Mouse (Mus musculus): Measurements from ENCODE around the gene Ccdc14. TPM values are rescaled to one million over a fixed set of nuclear protein-coding genes. Genes with fewer than 3 reads are reported as not detected.
"Not testable (repeated sequence)": the region's sequence is repeated elsewhere in the genome, so short reads cannot be mapped to it uniquely, and the experiment has no call there.

Gene Ccdc14
- polyA plus RNA-seq (2012; rRNA removed) = 1.6 and 1.7 TPM in 2 replicates

DNA sequence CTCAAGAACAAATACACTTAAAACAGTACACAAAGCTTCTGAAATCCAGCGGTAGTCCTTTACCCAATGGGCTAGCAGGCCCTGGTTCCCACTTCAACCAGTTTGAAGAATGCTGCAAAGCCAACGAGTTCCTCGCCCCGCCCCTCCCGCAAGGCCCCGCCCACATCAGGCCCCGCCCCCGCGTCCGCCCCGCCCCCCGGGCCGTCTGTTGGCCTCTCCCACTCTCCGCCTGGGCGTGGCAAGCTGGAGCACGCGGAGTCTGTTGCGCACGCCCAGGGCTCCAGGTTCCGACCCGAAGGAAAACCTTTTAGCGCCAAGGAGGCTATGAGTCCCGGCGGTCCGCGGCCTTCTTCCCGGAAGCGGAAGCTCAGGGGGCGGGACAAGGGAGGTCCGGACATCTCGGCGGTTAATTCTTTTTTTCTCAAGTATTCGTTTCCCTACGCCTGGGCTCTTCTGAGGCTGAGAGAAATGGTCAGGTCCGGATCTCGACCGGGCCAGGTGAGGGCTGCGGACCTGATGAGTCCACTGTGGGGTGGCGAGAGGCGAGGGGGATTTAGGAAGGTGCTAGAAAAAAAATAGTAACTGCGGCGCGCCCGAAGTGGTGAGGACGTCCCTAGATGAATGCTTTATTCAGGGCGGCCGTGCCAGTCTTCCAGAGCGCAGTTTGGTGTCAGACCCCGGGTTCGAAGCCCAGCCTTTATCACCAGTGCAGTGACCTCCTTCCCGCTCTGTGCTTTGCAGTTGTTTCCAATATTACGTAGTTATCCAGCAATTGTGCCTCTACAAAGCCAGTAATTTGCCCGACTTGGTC is at the start of gene Ccdc14:
Ccdc14 (plus strand) TSS at position 283 of the 811 bp plus-strand sequence.
- DNase-seq (ENCODE audit: low read depth) = no peak

DNA sequence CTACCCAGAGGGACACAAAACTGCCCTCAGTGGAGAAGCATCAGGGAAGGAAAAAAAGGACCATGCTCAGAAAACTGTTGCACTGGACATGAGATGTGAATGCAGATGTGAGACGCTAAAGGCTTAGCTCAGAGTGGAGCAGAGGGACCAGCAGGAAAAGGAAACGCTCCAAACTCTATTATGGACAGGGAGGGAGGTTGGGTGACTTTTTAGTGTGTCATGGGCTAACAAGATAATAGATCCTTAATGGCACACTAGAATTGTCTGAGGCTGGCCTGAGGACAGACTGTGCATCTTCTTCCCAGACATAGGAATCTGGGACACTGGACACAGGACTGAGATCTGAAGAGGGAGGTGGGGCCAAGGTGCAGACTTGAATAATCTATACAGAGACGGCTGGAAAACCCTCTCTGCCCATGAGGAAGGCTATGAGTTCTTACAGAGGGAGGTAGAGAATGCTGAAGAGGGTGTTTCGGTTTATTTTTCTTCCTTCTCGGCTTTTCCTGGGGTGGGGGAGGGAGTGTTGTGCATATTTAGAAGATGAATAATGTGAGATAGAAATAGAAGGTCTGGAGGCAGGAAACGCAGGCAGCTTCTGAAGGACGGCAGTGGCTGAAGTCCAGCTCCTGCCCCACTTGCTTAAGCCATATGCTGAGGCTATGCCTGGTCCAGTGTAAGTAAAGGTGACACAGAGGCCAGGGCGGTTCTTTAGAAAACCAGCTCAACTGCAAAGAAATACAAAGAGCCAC is 46.7 kb upstream of the Ccdc14 start:
- no peak for DNase-seq (ENCODE audit: low read depth)

DNA sequence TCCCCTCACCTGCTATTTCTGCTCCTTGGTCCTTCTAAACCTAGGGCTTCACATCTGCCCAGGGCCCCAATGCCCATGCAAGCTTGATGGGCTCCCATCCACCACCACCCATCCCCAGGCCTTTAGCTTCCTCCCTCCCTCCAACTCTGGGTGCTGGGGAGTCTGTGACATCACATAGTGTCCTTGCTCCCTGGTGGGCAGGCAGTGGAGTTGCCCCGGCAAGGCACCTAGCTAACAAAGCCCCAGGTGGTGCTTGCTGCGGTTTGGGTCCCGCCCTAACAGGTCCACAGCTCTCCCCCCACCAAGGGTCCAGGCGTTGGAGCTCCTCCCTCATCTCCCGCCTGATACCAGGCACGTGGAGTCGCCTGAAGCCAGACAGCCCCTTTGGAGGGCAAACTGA is 40.8 kb upstream of the Ccdc14 start, which contains the start of gene Ropn1:
Ropn1 (plus strand) TSS at position 301 of the 400 bp plus-strand sequence.
- DNase-seq (ENCODE audit: low read depth) = no peak

DNA sequence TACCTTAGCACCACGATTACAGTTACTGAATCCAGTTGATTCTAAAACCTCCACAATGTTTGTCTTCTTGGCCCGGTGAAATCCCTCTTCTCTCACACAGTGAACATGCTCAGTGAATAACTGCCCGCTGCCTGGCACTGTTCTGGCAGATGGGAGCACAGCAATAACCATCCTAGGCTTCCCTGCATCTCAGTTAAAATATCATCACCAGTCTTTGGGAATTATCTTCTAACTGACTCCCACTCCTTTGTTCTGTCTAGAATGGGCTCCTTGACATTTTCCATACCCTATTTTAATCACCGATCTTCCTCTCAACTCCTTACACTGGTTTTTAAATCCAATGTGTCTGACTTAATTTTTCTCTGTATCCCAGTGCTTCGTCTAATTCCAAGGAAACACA is 37.4 kb upstream of the Ccdc14 start:
- DNase-seq (ENCODE audit: low read depth) = no peak

DNA sequence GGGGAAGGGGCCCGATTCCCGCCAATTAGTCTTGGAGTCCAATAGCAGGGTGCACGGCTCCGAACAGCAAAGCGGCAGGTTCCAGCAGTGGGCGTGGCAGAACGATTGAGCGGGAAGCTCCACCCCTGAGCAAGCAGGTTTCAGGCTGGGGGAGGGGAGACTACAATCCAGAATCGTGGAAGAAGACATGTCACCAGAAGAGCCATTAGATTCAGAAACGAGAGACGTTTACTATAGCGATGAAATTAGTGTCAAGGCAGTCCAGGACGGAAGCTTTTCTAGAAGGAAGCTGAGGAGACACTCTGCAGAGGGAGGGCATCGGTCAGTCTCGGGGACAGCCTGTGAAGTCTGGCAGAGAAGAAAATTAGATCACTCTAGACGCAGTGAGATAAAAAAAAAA is 32.9 kb upstream of the Ccdc14 start:
- DNase-seq (ENCODE audit: low read depth) = not testable (repeated sequence)

DNA sequence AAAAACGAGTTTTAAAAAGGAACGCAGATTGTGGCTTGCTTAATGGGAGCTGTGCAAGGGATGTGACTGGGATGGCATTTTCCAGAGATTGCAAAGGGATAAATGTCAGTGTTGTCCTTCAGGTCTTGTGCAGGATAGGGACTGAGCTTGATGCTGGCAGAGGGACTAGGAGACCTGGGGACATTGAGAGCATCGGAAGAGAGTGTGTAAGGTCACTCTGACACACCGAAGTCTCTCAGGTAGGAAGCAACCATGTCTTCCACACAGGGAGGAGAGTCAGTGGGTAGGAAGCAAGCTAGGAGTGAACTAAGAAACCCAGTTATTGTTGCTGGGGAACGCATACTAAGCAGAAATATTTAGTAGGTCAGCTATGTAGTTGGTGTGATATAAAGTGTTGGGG is 32.4 kb upstream of the Ccdc14 start:
- no peak for DNase-seq (ENCODE audit: low read depth)

DNA sequence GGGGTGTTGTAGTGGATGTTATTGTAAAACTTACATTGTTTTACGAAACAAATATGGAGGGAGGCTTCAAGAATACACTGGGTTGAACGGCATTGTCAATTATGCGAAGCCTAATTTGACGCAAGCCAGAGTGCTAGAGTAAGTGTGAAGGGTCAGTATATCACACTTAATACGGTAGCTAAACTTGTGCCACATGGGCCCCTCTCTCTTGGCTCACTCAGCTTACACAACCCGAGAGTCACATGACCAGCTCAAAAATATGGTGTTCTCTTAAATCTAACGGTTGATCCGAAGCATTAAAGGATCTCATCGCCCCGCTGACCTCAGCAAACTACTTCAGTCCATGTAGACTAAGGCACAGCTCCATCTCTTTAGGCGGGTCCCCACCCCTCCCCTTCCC is 32.0 kb upstream of the Ccdc14 start:
- no peak for DNase-seq (ENCODE audit: low read depth)

DNA sequence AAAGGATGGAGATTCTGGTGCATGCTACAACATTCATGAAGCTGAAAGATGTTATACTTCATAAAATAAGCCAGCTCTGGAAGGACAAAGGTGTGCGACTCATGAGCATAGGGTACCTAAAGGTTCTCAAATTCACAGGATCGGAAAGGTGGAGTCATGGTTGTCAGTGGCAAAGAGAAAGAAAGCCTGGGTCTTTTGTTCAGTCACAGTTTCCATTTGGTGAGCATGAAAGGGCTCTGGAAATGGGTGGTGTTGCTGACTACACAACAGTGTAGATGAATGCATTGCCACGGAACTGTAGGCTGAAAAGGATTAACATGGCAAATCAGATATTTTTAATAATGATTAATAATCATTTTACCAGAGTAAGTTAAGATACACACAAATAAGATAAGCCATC is 25.9 kb upstream of the Ccdc14 start:
- no peak for DNase-seq (ENCODE audit: low read depth)

DNA sequence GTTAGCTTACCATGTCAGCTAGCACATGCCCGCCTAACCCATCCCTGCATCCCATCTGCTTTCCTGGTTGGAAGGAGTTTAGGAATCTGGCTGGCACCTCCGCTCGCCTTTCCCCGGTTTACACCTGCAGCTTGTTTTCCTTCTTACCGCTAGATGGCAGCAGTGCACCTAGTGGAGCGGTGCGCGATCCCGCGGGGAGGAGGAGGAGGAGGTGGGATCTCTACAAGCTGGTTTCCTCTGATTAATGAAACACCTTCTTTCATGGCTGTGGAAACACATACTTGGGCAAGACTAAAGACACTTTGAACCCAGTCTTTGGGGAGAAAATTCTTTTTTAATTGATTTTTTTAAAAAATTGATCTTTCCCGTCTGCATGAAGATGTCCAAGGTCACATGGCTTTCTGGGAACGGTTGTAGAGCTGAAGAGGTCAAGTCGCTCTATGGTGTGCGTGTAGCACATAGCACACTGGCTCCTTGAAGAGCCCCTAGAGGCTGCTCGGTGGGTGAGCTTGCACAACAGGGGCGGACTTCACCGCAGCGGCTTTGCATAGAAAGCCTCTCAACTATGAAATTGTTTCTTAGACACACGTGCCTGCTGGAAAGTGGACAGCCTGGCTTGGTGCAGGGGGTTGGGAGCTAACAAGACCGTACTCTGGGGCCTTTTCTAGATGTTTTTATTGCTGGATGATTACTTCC is 23.2 kb upstream of the Ccdc14 start:
- no peak for DNase-seq (ENCODE audit: low read depth)

DNA sequence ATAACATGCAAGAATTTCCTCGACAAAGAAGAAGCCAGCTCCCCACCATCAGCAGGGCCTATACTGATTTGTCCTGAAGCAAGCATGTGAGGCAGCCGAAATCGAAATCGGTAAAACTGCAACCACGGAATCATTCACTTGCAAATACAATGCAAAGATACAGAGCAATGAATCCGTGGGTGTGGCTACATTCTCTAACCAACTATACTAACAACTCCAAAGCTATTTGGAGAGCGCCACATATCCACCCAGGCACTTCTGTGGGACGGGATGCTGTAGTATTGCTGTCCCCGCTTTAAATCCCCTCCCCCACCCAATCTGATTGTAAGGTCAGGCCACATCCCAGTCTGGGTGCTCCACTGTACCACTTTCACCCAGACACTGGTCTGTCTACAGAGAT is 22.1 kb upstream of the Ccdc14 start:
- DNase-seq (ENCODE audit: low read depth) = no peak

DNA sequence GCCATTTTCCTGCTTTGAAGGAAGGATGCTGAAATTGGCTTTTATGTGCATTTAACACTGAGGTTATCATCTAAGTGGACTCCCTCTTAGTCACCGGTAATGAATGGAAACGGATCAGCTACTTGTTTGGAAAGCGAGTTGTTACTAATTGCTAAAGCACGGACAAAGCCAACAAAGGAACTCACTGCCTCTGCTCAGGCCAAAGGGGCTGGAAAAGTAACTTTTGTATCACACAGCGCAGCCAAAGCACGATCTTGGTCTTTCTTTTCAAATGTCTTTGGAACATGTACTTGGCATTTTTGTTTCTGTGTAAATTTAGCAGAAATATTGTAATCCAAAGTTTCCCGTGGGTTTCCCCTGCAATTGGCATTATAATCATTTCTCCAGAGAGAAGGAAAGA is 18.4 kb upstream of the Ccdc14 start:
- DNase-seq (ENCODE audit: low read depth) = no peak

DNA sequence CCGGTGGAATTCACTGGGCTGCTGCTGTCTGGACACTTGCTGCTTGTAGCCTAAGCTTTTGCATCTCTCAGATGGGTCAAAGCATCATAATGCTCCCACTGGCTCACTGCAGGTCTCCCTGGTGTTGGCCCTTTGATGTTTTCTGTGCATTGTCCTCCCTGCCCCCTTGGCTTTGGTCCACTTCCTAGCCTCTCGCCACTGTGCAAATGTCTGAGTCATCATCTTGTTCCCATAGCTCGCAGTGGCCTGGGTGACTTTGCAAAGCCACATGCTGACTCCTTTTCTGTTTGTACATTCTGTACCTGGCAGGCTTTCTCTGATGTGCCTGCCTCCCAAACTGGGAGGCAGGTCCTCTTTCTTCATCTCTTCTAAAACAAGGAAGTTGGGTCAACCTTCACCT is 17.6 kb upstream of the Ccdc14 start:
- no peak for DNase-seq (ENCODE audit: low read depth)

DNA sequence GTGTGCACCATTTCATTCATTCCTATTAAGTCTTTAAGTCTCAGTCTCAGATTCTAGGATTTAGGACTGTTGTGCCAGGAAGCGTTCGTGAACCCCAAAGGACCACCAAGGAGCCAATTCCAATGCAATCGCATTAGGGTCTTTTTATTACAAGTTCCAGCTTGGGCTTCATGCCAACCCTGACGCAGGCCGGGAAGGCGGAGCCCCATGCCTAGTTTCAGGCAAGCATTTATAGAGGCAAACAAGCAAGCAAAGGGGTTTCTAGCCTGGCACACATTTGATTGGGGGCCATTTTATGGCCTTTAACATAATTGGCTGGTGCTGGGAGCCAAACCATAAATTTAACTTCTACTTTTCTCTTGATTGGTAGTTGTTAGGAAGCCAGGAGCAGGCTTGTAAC is 16.1 kb upstream of the Ccdc14 start:
- DNase-seq (ENCODE audit: low read depth) = no peak

DNA sequence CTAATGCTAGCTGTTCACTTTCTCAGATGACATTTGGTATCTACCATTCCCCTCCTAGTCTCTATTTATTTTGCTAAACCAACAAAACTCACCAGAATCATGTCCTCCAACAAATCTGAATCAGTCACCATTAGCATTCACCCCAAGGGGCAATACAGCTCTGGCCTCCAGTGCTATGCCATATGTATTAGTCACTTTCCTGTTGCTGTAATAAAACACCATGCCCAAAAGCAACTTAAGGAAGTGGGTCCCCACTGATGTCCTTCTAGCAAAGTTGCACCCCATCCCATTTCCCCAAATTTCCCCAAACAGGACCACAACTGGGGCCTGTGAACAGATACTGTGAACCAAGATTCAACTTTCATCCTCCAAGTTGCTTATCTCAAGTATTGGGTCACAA is 8.6 kb upstream of the Ccdc14 start:
- no peak for DNase-seq (ENCODE audit: low read depth)

DNA sequence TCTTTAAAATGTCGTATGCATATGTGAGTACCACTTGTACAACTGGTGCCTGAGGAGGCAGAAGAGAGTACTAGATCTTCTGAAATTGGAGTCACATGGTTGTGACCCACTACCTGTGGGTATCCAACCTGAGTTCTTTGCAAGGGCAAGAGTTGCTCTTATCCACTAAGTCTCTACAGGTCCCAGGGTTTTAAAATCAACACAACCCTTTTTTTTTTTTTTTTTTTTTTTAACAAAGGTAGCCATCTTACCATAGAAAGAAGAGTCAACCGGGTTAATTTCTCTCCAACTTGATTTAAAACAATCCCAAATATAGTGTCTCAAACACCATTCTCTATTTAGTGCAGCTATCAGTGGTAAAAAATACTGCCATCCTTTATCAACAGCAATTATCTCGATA is 537 bp upstream of the Ccdc14 start:
- DNase-seq (ENCODE audit: low read depth) = no peak

DNA sequence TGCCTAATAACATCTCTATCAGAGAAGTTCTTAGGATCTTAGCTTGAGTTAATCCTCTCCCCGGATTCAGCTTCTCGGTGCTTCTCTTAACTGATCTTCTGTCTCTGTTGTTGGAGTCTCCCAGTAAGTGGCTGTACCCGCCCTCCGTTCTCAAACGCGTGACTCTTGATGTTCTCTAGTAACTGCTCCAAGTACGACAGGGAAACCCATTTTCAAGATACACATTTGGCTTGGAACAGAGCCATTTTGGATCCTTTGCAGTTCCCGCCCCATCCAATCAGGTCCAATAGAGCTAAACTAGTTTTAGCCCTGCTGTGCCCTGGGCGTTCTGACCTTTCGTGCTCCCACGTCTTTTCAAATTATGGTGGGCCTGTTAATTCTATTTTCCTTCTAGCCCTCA is 740 bp downstream of the Ccdc14 start:
- DNase-seq (ENCODE audit: low read depth) = no peak

DNA sequence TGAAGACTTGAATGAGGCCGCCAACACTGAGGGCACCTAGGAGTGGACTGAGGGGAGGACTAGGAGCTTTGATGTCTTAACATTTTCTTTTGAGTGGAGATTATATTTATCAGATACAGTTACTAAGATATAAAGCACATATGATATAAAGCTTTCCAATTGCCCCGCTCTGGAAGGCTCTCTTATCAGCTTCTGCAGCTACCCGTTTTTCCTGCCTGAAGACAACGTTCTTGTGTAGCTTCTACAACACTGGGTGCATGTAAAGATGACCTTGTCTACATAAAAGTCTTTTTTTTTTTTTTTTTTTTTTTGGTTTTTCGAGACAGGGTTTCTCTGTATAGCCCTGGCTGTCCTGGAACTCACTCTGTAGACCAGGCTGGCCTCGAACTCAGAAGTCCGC is 4.1 kb downstream of the Ccdc14 start:
- DNase-seq (ENCODE audit: low read depth) = no peak

DNA sequence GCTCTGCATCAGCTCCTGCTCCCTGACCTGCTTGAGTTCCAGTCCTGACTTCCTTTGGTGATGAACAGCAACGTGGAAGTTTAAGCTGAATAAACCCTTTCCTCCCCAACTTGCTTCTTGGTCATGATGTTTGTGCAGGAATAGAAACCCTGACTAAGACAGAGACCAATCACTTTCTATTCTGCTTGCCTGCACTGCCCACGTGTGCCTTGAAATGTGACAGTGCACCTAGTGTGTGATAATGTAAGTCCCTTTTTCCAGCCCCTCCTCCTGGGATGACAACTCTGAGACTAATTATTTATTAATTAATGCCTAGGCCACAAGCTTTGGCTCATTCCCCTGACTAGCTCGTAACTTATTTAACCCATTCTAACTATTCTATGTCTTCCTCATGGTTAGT is 8.3 kb downstream of the Ccdc14 start:
- DNase-seq (ENCODE audit: low read depth) = not testable (repeated sequence)

DNA sequence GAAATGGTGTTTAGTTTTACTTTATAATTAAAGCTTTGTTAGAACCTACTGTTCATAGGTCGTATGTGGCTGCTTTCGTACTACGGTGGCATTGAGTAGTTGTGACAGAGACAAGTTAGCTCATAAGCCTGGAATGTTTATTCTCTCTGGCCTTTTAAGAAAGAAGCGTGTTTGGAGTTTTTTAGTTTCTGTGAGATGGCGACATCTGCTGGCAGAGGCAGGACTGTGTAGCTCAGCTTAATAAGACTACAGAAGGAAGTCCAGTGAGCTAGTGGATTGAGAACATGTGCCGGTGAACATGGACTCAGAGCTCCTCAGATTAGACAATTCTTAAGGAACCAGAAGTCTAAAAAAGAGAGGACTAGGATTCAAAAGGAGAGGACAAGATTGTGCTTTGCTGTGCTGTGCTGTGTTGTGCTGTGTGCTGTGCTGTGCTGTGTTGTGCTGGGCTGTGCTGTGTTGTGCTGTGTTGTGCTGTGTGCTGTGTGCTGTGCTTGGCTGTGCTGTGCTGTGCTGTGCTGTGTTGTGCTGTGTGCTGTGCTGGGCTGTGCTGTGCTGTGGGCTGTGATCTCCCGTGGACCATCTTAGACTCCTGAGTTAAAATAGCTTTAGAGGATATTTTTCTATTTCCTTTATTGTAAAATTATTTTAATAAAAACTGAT is 9.9 kb downstream of the Ccdc14 start:
- no peak for DNase-seq (ENCODE audit: low read depth)

DNA sequence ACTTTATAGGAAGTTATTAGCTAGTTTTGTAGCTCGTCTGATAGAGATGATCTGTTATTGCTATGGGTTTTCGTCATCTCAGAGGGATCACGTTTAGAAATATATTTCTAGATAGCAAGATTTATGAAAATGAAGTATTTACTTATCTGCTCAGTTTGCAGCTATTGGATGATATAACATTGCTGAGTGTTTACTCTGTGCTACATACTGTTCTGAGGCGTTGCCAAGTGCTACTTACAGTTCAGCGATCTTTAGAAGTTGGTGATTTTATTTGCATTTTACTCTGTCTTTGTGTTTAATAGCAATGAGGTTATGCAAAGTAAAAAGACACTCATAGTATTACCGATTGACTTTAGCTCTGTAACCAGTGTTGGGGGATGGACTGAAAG is 10.4 kb downstream of the Ccdc14 start:
- no peak for DNase-seq (ENCODE audit: low read depth)

DNA sequence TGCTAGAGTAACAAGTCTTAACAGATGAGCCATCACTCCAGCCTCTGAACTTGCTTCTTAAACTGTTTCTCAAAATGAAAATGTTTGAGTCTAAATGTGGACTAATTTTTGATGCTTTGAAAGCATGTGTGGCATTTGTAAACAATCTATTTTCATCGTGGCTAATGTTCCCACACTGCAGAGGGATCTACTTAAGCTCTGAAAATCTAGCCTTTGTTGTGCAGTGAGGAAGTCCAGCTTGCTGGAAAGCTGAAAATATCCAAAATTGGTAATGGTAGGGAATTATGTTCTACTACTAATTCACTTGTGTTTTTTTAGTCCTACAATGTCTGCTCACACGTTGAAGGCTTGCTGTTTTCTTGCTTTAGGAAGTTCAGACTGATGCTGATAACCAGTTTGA is 15.6 kb downstream of the Ccdc14 start:
- no peak for DNase-seq (ENCODE audit: low read depth)

DNA sequence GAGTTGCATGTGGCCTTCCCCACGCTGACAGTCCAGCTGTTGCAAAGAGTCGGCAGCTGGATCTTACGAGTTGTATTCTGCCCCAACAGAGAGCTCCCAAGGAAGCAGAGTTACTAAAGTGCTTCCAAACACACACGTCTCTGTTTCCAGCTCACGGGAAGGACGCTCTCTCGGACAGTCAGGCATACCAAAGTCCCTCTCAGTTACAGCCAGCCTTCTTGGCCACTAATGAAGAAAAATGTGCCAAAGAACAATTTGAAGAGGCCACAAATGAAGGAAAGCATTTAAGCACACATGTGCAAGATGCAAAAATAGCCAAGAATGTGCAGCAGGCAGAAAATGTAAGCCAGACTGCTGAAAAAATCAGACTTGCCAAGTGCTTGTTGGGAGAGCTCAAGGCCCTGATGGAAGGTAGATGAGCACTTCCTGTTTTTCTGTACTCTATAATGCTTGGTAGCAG is 16.1 kb downstream of the Ccdc14 start:
- DNase-seq (ENCODE audit: low read depth) = no peak
